Mouse (Mus musculus): ENCODE results near the gene Inava. TPM values are rescaled to one million over a fixed set of nuclear protein-coding genes. Genes with fewer than 3 reads are reported as not detected.
A peak's percentile ranks its signal among the peaks of the same experiment; 100 is the strongest.

Inava gene
- polyA plus RNA-seq, 1 experiment from 2014 or later, result 7.9 TPM

DNA sequence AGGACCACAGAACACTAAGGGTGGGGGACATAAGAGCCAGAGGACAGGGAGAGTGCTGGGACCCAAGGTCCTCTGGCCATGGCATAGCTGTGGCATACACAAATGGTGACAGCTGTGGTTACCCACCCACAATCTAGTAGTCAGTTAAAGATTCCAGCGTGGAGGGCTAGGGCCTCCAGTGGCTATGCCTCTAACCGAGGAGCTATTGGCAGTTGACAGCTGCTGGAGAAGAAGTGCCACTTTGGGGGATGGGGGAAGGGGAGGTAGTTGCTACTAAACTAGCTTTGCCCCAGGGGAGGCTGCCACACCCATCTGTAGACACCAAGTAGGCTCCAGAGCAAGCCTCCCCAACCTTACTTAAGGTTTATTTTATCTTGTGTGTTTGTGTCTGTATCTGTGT, 19.4 kb upstream of the Inava start:
- H3K9me3 ChIP-seq, result no peaks in the 10 kb centered on the region
- DNase-seq (ENCODE audit: low spot score), result no peak
- WGBS, result 15% methylated on average over 2 of the region's 2 CpGs
- H3K4me3 ChIP-seq, result no peak overlapping the region
- H3K27ac ChIP-seq, result no peak overlapping the region
- peaks cover 25% of the 10 kb centered on the region for H3K27me3 ChIP-seq (ENCODE audit: insufficient read depth, poor library complexity, severe bottlenecking)
- H3K36me3 ChIP-seq, result no peaks in the 10 kb centered on the region
- peaks cover 12% of the 10 kb centered on the region for H3K4me1 ChIP-seq

DNA sequence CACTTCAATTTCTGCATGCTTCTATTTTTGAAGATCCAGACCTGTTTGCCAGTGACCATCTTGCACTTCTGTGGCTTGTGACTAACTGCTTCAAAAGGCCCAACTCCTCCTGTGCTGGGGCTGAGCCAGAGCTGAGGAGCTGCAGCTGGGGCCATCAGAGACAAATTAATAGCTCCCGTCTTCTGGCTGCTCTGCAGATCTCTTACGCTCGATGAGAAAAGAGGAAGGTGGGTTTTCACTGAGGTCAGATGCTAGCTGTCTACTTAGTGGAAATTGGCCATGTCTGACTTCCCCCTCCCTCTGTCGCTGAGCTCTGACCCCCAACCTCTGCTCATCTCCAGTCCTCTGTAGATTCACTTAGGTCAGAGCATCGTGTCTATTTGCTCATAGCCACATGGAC, 15.6 kb upstream of the Inava start:
- 66% methylated on average over 5 of the region's 5 CpGs for WGBS

GRCm38 (mm10) chr1:136247393-136247792, 13.3 kb upstream of the Inava start:
- Histone ChIP-seq H3K4me1 (no peaks in the 10 kb centered on the region), H3K27ac (peak overlapping the region; percentile 22; the same call in 1 of the 2 replicates), H3K4me3 (no peak overlapping the region), H3K27me3 (ENCODE audit: insufficient read depth, poor library complexity, severe bottlenecking) (no peaks in the 10 kb centered on the region), H3K36me3 (no peaks in the 10 kb centered on the region), H3K9me3 (no peaks in the 10 kb centered on the region)
- no peak for DNase-seq (ENCODE audit: low spot score)
- WGBS, result 85% methylated on average over 5 of the region's 5 CpGs

More for the DNA sequence above, 15.6 kb upstream of the Inava start:
- Histone ChIP-seq H3K36me3 (no peaks in the 10 kb centered on the region), H3K4me3 (no peak overlapping the region), H3K4me1 (no peaks in the 10 kb centered on the region), H3K27me3 (ENCODE audit: insufficient read depth, poor library complexity, severe bottlenecking) (no peaks in the 10 kb centered on the region), H3K27ac (no peak overlapping the region), H3K9me3 (no peaks in the 10 kb centered on the region)
- DNase-seq (ENCODE audit: low spot score), result no peak

GRCm38 (mm10) chr1:136244469-136244868, 10.4 kb upstream of the Inava start:
- Histone ChIP-seq H3K4me3 (no peak overlapping the region), H3K4me1 (no peaks in the 10 kb centered on the region), H3K27me3 (ENCODE audit: insufficient read depth, poor library complexity, severe bottlenecking) (no peaks in the 10 kb centered on the region), H3K27ac (no peak overlapping the region), H3K36me3 (no peaks in the 10 kb centered on the region), H3K9me3 (no peaks in the 10 kb centered on the region)
- 79% methylated on average over 5 of the region's 5 CpGs for WGBS
- DNase-seq (ENCODE audit: low spot score), result no peak

DNA sequence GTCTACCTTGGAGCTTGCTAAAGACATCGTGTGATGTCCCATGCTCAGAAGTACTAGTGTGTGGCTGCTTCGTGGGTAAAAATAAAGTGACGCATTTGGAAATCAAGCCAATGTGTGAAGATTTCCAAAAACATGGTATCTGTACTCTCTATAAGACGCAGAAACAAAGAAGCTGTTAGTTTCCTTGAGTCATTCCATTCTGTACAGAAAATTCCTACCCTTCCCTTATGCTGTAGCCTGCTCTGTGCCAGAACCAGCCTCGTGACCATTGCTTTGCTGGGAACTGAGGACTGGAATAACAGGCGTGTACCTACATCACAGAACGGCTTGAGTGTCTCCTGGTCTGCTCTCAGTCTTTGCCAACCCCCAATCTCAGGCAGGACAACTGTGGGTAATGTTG, 7.7 kb upstream of the Inava start:
- Histone ChIP-seq H3K27me3 (ENCODE audit: insufficient read depth, poor library complexity, severe bottlenecking) (no peaks in the 10 kb centered on the region), H3K27ac (no peak overlapping the region), H3K36me3 (no peaks in the 10 kb centered on the region), H3K9me3 (no peaks in the 10 kb centered on the region), H3K4me1 (no peaks in the 10 kb centered on the region), H3K4me3 (no peak overlapping the region)
- no peak for DNase-seq (ENCODE audit: low spot score)
- 84% methylated on average over 7 of the region's 7 CpGs for WGBS

- 85% methylated on average over 4 of the region's 4 CpGs for WGBS
- H3K9me3 ChIP-seq, result no peaks in the 10 kb centered on the region
- H3K4me3 ChIP-seq, result no peak overlapping the region
- DNase-seq (ENCODE audit: low spot score), result no peak
- H3K27ac ChIP-seq, result no peak overlapping the region
- no peaks in the 10 kb centered on the region for H3K36me3 ChIP-seq
- H3K4me1 ChIP-seq, result peaks cover 13% of the 10 kb centered on the region
- peaks cover 19% of the 10 kb centered on the region; the same call in 1 of the 2 replicates for H3K27me3 ChIP-seq (ENCODE audit: insufficient read depth, poor library complexity, severe bottlenecking)
These were observed 4.4 kb upstream of the Inava start for GRCm38 (mm10) chr1:136238495-136238894.

DNA sequence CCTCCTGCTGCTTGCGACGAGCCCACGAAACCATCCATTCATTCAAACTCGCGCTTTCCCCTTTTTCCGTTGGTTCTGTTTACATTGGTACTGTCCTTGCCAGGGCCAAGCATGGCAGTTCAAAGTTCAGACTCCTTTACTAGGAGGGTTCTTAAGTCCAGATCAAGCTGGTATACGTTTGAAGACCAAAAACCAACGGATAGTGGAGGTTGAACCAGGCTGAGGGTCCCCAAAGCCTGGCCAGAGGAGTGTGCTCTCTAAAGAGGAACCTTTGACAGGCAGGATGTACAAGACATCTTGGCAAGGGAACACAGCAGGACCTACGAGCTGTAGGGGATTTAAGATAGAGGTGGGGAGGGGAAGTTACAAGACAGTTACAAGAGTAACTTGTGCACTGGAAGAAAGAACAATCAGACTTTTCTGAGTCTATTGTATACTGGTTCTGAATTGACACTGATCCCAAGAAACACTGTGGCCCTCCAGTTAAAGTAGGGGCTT, 580 bp upstream of the Inava start:
- peaks cover 40% of the 10 kb centered on the region for H3K4me1 ChIP-seq
- no peak for DNase-seq (ENCODE audit: low spot score)
- H3K27me3 ChIP-seq (ENCODE audit: insufficient read depth, poor library complexity, severe bottlenecking), result peaks cover 56% of the 10 kb centered on the region
- no peaks in the 10 kb centered on the region for H3K36me3 ChIP-seq
- H3K4me3 ChIP-seq, result peak overlapping the region; percentile 70
- WGBS, result 3% methylated on average over 9 of the region's 9 CpGs
- no peaks in the 10 kb centered on the region for H3K9me3 ChIP-seq
- H3K27ac ChIP-seq, result peak overlapping the region; percentile 82

DNA sequence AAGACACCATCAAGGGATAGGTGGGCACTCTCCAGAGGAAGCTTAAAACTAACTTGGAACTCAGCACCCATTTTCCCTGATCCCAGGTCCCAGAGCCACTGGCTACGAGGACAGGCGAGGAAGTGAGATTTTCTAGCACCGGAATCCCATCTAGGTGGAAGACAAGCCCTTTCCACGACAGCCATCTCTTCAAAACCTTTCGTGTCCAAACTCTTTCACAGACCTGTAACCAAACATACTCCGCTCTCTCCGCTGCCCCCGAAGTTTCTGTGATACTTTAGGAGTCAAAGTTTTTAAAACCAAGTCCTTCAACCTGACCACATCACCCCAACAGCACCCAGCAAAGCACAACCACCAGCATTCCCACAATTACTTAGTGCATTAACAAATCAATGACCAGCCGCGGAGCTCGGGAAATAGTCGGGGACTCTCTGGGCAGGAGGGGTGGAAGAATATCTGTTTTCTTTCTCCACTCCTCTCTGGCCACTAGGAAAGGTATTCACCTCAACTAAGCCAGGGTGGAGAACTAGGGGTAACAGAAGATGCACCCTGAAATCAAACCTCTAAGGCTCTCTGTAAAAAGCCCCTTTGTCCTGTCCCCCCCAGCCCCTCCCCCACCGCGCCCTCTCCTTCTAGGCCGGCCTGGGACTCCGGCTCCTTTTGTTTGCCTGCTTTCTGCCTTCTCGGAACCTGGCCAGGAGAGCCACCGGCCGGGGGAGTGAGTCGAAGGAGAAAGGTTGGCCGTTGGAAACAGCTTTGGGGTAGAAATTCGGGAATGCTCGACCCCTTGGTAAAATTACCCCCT, 876 bp downstream of the Inava start:
- DNase-seq (ENCODE audit: low spot score), result no peak
- no peaks in the 10 kb centered on the region for H3K36me3 ChIP-seq
- H3K4me3 ChIP-seq, result peak overlapping the region; percentile 70
- peak overlapping the region; percentile 82 for H3K27ac ChIP-seq
- peaks cover 55% of the 10 kb centered on the region for H3K4me1 ChIP-seq
- under 1% methylated on average over 23 of the region's 23 CpGs for WGBS
- H3K27me3 ChIP-seq (ENCODE audit: insufficient read depth, poor library complexity, severe bottlenecking), result peaks cover 67% of the 10 kb centered on the region
- H3K9me3 ChIP-seq, result no peaks in the 10 kb centered on the region

GRCm38 (mm10) chr1:136232285-136232926, 1.7 kb downstream of the Inava start:
- 8% methylated on average over 9 of the region's 9 CpGs for whole genome bisulfite sequencing
- Histone ChIP-seq H3K36me3 (no peaks in the 10 kb centered on the region), H3K27ac (no peak overlapping the region), H3K4me1 (peaks cover 63% of the 10 kb centered on the region), H3K4me3 (peak overlapping the region; percentile 70), H3K9me3 (no peaks in the 10 kb centered on the region), H3K27me3 (ENCODE audit: insufficient read depth, poor library complexity, severe bottlenecking) (peaks cover 74% of the 10 kb centered on the region)
- DNase-seq (ENCODE audit: low spot score), result no peak

GRCm38 (mm10) chr1:136231596-136231995, 2.5 kb downstream of the Inava start:
- peaks cover 66% of the 10 kb centered on the region for H3K4me1 ChIP-seq
- no peak overlapping the region for H3K27ac ChIP-seq
- no peak for DNase-seq (ENCODE audit: low spot score)
- H3K36me3 ChIP-seq, result no peaks in the 10 kb centered on the region
- WGBS, result 7% methylated on average over 6 of the region's 6 CpGs
- H3K9me3 ChIP-seq, result no peaks in the 10 kb centered on the region
- H3K4me3 ChIP-seq, result peak overlapping the region; percentile 70
- H3K27me3 ChIP-seq (ENCODE audit: insufficient read depth, poor library complexity, severe bottlenecking), result peaks cover 82% of the 10 kb centered on the region

DNA sequence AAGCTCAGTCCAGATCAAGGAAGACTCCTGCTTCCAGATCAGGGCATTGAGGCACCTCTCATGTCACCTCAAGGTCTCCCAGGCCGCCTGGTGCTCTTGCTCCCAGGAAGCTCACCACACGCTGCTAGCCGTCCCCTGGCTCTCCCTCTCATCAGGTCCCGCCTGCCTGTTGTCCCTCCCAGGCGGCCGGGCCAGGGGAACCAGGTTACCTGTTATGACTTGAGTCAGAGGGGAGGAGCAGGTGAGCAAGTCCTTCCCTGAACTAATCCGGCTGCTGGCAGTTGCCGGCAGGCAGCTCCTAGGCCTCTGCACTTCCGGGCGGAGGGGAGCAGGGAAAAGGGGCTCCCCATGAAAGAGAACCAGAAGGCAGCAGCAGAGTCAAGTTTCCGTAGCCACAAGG, 3.9 kb downstream of the Inava start:
- H3K27ac ChIP-seq, result peak overlapping the region; percentile 72
- no peak overlapping the region for H3K4me3 ChIP-seq
- H3K27me3 ChIP-seq (ENCODE audit: insufficient read depth, poor library complexity, severe bottlenecking), result peaks cover 72% of the 10 kb centered on the region
- no peak for DNase-seq (ENCODE audit: low spot score)
- H3K9me3 ChIP-seq, result no peaks in the 10 kb centered on the region
- no peaks in the 10 kb centered on the region for H3K36me3 ChIP-seq
- peaks cover 66% of the 10 kb centered on the region for H3K4me1 ChIP-seq
- WGBS, result 34% methylated on average over 11 of the region's 11 CpGs

DNA sequence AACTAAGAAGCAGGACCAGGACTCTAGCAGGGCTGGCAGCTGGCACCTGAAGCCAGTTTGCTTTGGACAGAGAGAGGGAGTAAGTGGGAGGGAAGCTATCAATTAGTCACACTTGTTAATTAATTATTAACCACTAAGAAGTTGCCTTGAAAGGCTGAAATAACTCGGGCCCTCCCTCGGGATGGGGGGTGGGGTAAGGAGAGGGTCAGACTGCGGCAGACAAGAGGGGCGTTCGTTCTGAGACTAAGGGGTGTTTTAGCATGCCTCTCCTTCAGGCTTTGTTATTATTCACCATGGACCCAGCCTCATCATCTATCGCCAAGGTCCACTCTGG, 5.1 kb downstream of the Inava start:
- no peak overlapping the region for H3K4me3 ChIP-seq
- H3K36me3 ChIP-seq, result peaks cover 6% of the 10 kb centered on the region; the same call in 1 of the 2 replicates
- 44% methylated on average over 6 of the region's 6 CpGs for WGBS
- H3K27ac ChIP-seq, result 0 out of 2 replicates have a peak overlapping the region, but pooled peaks have one; percentile 30
- H3K9me3 ChIP-seq, result no peaks in the 10 kb centered on the region
- peaks cover 68% of the 10 kb centered on the region for H3K27me3 ChIP-seq (ENCODE audit: insufficient read depth, poor library complexity, severe bottlenecking)
- H3K4me1 ChIP-seq, result peaks cover 58% of the 10 kb centered on the region
- no peak for DNase-seq (ENCODE audit: low spot score)

DNA sequence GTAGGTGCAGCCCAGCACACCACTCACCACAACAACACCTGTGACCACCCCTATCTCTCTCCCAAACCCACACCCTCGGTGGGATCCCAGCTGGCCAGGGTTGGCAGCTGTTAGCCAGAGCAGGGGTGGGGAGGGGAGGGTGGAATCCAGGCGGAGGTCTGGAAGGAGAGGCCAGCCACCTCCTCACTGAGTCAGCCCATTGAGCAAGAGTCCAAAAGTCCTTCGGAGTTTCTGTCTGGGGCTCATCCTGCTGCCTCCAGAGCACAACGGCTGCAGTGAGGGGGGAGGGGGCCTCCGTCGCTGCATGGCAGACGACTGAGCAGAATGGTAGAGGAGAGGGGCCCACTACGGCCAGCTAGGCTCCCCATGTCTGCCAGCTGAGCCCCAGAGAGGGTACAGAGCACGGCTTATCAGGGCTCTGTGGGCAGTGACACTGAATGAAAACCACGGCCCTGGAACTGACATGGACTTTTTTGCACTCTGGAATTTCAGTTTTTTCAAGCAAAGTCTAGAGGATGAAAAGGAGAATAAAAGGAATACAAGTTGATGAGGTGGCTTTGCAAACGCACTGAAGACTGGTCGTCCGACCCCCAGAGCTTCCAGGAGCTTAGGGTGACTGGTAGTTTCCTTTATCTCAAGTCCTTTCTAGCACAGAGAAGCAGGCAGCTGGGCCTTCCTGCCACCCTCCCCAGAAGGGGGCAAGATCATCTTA, 5.6 kb downstream of the Inava start:
- DNase-seq (ENCODE audit: low spot score), result no peak
- Histone ChIP-seq H3K4me1 (peaks cover 52% of the 10 kb centered on the region), H3K9me3 (no peaks in the 10 kb centered on the region), H3K36me3 (peaks cover 6% of the 10 kb centered on the region; the same call in 1 of the 2 replicates), H3K27me3 (ENCODE audit: insufficient read depth, poor library complexity, severe bottlenecking) (peaks cover 63% of the 10 kb centered on the region), H3K27ac (peak overlapping the region; percentile 71), H3K4me3 (peak overlapping the region; percentile 13; the same call in 1 of the 2 replicates)
- WGBS, result 9% methylated on average over 13 of the region's 13 CpGs

Measured in heart, embryonic 10.5 days (tissue).